Mouse (Mus musculus): ENCODE results near the gene Foxd1. TPM values are rescaled to one million over a fixed set of nuclear protein-coding genes. Genes with fewer than 3 reads are reported as not detected.

The Foxd1 gene
- polyA plus RNA-seq, 1 experiment, result 3.2 TPM

- DNase-seq (ENCODE audit: low read depth), result peak; percentile 30
- no peak for TF ChIP-seq CTCF (IDR thresholded peaks at IDR 0.05; ENCODE audit: borderline replicate concordance, extremely low read depth, insufficient read depth, insufficient read length)
These were observed 12.6 kb downstream of the Foxd1 start for GRCm38 (mm10) chr13:98366469-98367275.

GRCm38 (mm10) chr13:98367601-98368000, 13.6 kb downstream of the Foxd1 start:
- no peak for TF ChIP-seq POLR2A (IDR thresholded peaks at IDR 0.05; ENCODE audit: borderline replicate concordance, extremely low read depth, insufficient read depth, insufficient read length, poor library complexity, severe bottlenecking)
- no peak for TF ChIP-seq CTCF (IDR thresholded peaks at IDR 0.05; ENCODE audit: borderline replicate concordance, extremely low read depth, insufficient read depth, insufficient read length)
- peak; percentile 24 for DNase-seq (ENCODE audit: low read depth)

- TF ChIP-seq POLR2A (IDR thresholded peaks at IDR 0.05; ENCODE audit: borderline replicate concordance, extremely low read depth, insufficient read depth, insufficient read length, poor library complexity, severe bottlenecking) (no peak), CTCF (IDR thresholded peaks at IDR 0.05; ENCODE audit: borderline replicate concordance, extremely low read depth, insufficient read depth, insufficient read length) (no peak)
- no peak for DNase-seq (ENCODE audit: low read depth)
These were observed 15.0 kb downstream of the Foxd1 start for GRCm38 (mm10) chr13:98369046-98369445.

GRCm38 (mm10) chr13:98374560-98374959, 20.5 kb downstream of the Foxd1 start:
- TF ChIP-seq CTCF (IDR thresholded peaks at IDR 0.05; ENCODE audit: borderline replicate concordance, extremely low read depth, insufficient read depth, insufficient read length), result no peak
- TF ChIP-seq POLR2A (IDR thresholded peaks at IDR 0.05; ENCODE audit: borderline replicate concordance, extremely low read depth, insufficient read depth, insufficient read length, poor library complexity, severe bottlenecking), result no peak
- DNase-seq (ENCODE audit: low read depth), result no peak

GRCm38 (mm10) chr13:98374979-98375378, 20.9 kb downstream of the Foxd1 start:
- TF ChIP-seq POLR2A (IDR thresholded peaks at IDR 0.05; ENCODE audit: borderline replicate concordance, extremely low read depth, insufficient read depth, insufficient read length, poor library complexity, severe bottlenecking) (no peak), CTCF (IDR thresholded peaks at IDR 0.05; ENCODE audit: borderline replicate concordance, extremely low read depth, insufficient read depth, insufficient read length) (no peak)
- no peak for DNase-seq (ENCODE audit: low read depth)

GRCm38 (mm10) chr13:98377746-98378145, 23.7 kb downstream of the Foxd1 start:
- no peak for DNase-seq (ENCODE audit: low read depth)
- TF ChIP-seq CTCF (IDR thresholded peaks at IDR 0.05; ENCODE audit: borderline replicate concordance, extremely low read depth, insufficient read depth, insufficient read length) (no peak), POLR2A (IDR thresholded peaks at IDR 0.05; ENCODE audit: borderline replicate concordance, extremely low read depth, insufficient read depth, insufficient read length, poor library complexity, severe bottlenecking) (no peak)

- DNase-seq (ENCODE audit: low read depth), result no peak
- no peak for TF ChIP-seq POLR2A (IDR thresholded peaks at IDR 0.05; ENCODE audit: borderline replicate concordance, extremely low read depth, insufficient read depth, insufficient read length, poor library complexity, severe bottlenecking)
- TF ChIP-seq CTCF (IDR thresholded peaks at IDR 0.05; ENCODE audit: borderline replicate concordance, extremely low read depth, insufficient read depth, insufficient read length), result no peak
These were observed 28.7 kb downstream of the Foxd1 start for GRCm38 (mm10) chr13:98382751-98383150.

- TF ChIP-seq CTCF (IDR thresholded peaks at IDR 0.05; ENCODE audit: borderline replicate concordance, extremely low read depth, insufficient read depth, insufficient read length), result no peak
- TF ChIP-seq POLR2A (IDR thresholded peaks at IDR 0.05; ENCODE audit: borderline replicate concordance, extremely low read depth, insufficient read depth, insufficient read length, poor library complexity, severe bottlenecking), result no peak
- no peak for DNase-seq (ENCODE audit: low read depth)
These were observed 30.0 kb downstream of the Foxd1 start for GRCm38 (mm10) chr13:98383911-98384498.

GRCm38 (mm10) chr13:98385877-98386276, 31.8 kb downstream of the Foxd1 start:
- no peak for TF ChIP-seq POLR2A (IDR thresholded peaks at IDR 0.05; ENCODE audit: borderline replicate concordance, extremely low read depth, insufficient read depth, insufficient read length, poor library complexity, severe bottlenecking)
- no peak for TF ChIP-seq CTCF (IDR thresholded peaks at IDR 0.05; ENCODE audit: borderline replicate concordance, extremely low read depth, insufficient read depth, insufficient read length)
- no peak for DNase-seq (ENCODE audit: low read depth)

GRCm38 (mm10) chr13:98389092-98389491, 35.0 kb downstream of the Foxd1 start:
- no peak for TF ChIP-seq POLR2A (IDR thresholded peaks at IDR 0.05; ENCODE audit: borderline replicate concordance, extremely low read depth, insufficient read depth, insufficient read length, poor library complexity, severe bottlenecking)
- no peak for DNase-seq (ENCODE audit: low read depth)

GRCm38 (mm10) chr13:98390363-98390762, 36.3 kb downstream of the Foxd1 start:
- no peak for DNase-seq (ENCODE audit: low read depth)
- TF ChIP-seq CTCF (IDR thresholded peaks at IDR 0.05; ENCODE audit: borderline replicate concordance, extremely low read depth, insufficient read depth, insufficient read length) (no peak), POLR2A (IDR thresholded peaks at IDR 0.05; ENCODE audit: borderline replicate concordance, extremely low read depth, insufficient read depth, insufficient read length, poor library complexity, severe bottlenecking) (no peak)

All from brain, embryonic 14.5 days (tissue).